Mouse (Mus musculus): ENCODE data around the gene 4922502D21Rik.

DNA sequence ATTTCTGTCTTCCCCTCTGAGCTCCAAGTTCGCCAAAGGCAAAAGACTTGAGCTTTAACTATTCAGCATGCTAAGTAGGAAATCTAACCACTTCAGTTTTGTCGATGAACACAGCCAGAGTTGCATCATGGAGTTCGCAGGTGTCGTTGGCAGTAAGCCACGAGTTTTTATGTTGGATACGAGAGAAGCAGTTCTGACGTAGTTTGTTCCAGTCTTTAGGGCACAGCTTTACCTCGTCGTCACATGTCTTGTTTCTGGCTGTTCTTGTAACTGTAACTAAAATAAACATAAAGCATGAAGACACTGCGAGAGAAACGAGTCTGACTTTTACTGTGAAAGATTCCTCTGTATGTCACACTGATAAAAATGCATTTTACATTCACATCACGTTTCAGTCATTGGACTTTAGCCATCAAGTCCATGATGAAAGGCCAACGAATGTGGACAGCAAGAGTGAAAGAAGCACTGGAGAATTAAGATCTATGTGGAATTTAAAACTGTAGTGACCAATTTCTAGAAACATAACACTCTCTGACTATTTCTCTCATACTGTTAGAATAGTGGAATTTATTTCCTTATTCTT is 4.9 kb downstream of the 4922502D21Rik start:
- TF ChIP-seq TAL1 (IDR thresholded peaks at IDR 0.05; ENCODE audit: low read length): no peak
- TF ChIP-seq GATA1 (IDR thresholded peaks at IDR 0.05; ENCODE audit: low read length): no peak
